Mouse (Mus musculus) neutrophil, adult 5-6 weeks (primary cell): ENCODE results near the gene Taf7l. TPM values are rescaled to one million over a fixed set of nuclear protein-coding genes. Genes with fewer than 3 reads are reported as not detected.

Experiments
- ATAC-seq: fragments of 151-379, 151-347 bp; 2 replicates; pipeline ENCODE4 v1.8.0; 2017; ENCODE audit warnings: mild to moderate bottlenecking, moderate TSS enrichment; ENCODE audit not compliant: insufficient number of reproducible peaks, poor library complexity, low FRiP score, severe bottlenecking; ENCODE audit errors: extremely low read depth
- total RNA-seq: library from RNA; stranded (forward); fragments of 200-1000 nt; gene quantifications from 2 replicates; pipeline ENCODE4 v1.2.3, GENCODE M21; 2017

Gene Taf7l
- not detected in 2 replicates for total RNA-seq

- ATAC-seq: no peak
Observed at GRCm38 (mm10) chrX:134476290-134476689, at the start of gene Taf7l. TSS of gene Taf7l (minus strand) at chrX:134476490.

- no peak for ATAC-seq
Observed at GRCm38 (mm10) chrX:134525260-134525659, 49.0 kb upstream of the Taf7l start.

DNA sequence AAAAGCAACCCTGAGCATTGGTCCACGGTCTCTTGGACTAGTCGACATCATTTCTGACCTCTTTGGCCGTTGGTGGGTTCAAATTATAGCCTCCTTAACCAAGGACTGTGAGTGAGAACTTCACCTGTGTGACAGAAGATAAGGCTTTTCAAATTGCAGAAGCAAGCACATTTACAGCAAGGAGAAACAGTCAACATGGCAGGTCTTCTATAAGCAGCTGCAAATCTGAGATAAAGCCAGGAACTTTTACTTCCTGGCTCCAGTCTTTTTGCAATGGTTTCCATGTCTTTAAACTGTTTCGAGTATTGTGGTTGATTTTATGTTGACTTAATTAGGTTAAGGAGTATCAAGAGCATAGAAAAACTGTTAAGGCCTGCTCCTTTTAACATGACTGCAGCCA is 47.5 kb upstream of the Taf7l start:
- ATAC-seq: no peak

- no peak for ATAC-seq
Observed at GRCm38 (mm10) chrX:134509473-134509872, 33.2 kb upstream of the Taf7l start.

DNA sequence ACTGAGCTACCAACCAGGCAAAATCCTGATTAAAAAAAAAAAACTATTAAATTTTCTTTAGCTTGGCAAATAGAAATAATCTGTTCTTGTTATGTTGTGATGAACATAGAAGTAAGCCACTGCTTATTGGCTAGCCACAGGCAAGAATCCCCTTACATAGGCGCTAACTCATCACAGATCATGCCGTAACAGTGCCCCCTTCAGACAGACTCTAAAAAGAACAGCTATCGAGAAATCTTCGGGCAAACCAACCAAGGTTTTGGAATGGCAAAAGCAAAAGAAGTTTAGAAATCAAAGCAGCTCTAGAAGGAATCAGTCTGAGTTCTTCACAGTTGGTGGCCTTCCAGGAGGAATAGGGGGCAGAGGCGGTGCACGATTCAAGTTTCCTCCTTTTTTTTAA is 31.7 kb upstream of the Taf7l start:
- ATAC-seq: no peak

- no peak for ATAC-seq
Observed at GRCm38 (mm10) chrX:134500651-134501050, 24.4 kb upstream of the Taf7l start.

GRCm38 (mm10) chrX:134481720-134482119 is 5.4 kb upstream of the Taf7l start:
- no peak for ATAC-seq

GRCm38 (mm10) chrX:134474988-134475710 is 1.1 kb downstream of the Taf7l start:
- no peak for ATAC-seq

- no peak for ATAC-seq
Observed at GRCm38 (mm10) chrX:134427307-134427706, 49.0 kb downstream of the Taf7l start.

GRCm38 (mm10) chrX:134426819-134427218 is 49.5 kb downstream of the Taf7l start:
- ATAC-seq: no peak

GRCm38 (mm10) chrX:134425798-134426197 is 50.5 kb downstream of the Taf7l start:
- ATAC-seq: no peak

GRCm38 (mm10) chrX:134424263-134424662 is 52.0 kb downstream of the Taf7l start:
- ATAC-seq: no peak

GRCm38 (mm10) chrX:134420097-134420496 is 56.2 kb downstream of the Taf7l start:
- ATAC-seq: no peak

- ATAC-seq: no peak
Observed at GRCm38 (mm10) chrX:134412096-134412495, 64.2 kb downstream of the Taf7l start.

Other genes starting within 250 kb of the Taf7l start
- gene Trmt2b, start 199.5 kb downstream of the Taf7l start, total RNA-seq: 22.8 and 27.2 TPM in 2 replicates
- gene Tmem35a, start 181.3 kb downstream of the Taf7l start, total RNA-seq: not detected in 2 replicates
- 0.86 and 1.2 TPM in 2 replicates for gene Cenpi, start 168.4 kb downstream of the Taf7l start, total RNA-seq
- gene Drp2, start 71.9 kb downstream of the Taf7l start, total RNA-seq: not detected in 2 replicates
- gene Timm8a1, start 65.4 kb upstream of the Taf7l start, total RNA-seq: 15.0 and 17.5 TPM in 2 replicates
- gene Btk, start 107.1 kb upstream of the Taf7l start, total RNA-seq: 112 and 115 TPM in 2 replicates
- gene Rpl36a, start 109.2 kb upstream of the Taf7l start, total RNA-seq: 857 and 908 TPM in 2 replicates
- 11.0 and 15.0 TPM in 2 replicates for gene Gla, start 124.6 kb upstream of the Taf7l start, total RNA-seq
- gene Hnrnph2, start 124.7 kb upstream of the Taf7l start, total RNA-seq: 201 and 219 TPM in 2 replicates
- 0.25 and 0.35 TPM in 2 replicates for gene Armcx4, start 210.0 kb upstream of the Taf7l start, total RNA-seq
- 0.47 and 3.1 TPM in 2 replicates for gene Armcx1, start 241.5 kb upstream of the Taf7l start, total RNA-seq